Mouse (Mus musculus) hematopoietic stem cell, adult 5-6 weeks (primary cell): ENCODE results near the gene Epn2. TPM values are rescaled to one million over a fixed set of nuclear protein-coding genes. Genes with fewer than 3 reads are reported as not detected.
A peak's percentile ranks its signal among the peaks of the same experiment; 100 is the strongest.
"Not testable (repeated sequence)": the region's sequence is repeated elsewhere in the genome, so short reads cannot be mapped to it uniquely, and the experiment has no call there.

Experiments used
- ATAC-seq, 2 experiments: fragments of 125-278 bp in 1 of 2; replicated peaks in 1 of 2; 2 replicates each; pipeline ENCODE4 v1.8.0; 2016 to 2017; ENCODE audit warnings: inconsistent platforms in 2 of 2, mild to moderate bottlenecking in 2 of 2, moderate number of reproducible peaks in 2 of 2, low read depth in 1 of 2, moderate TSS enrichment in 1 of 2; ENCODE audit not compliant: low FRiP score in 2 of 2, poor library complexity in 2 of 2, severe bottlenecking in 2 of 2, insufficient read depth in 1 of 2, low TSS enrichment in 1 of 2
- total RNA-seq: library from RNA; stranded (forward); fragments of 172-1452, 232-1000 nt; gene quantifications from 2 replicates; pipeline ENCODE4 v1.2.3, GENCODE M21; 2017

The Epn2 gene
- total RNA-seq, 1 experiment from 2014 or later: not detected

- ATAC-seq: no peak
Measured at GRCm38 (mm10) chr11:61601465-61601864, 22.0 kb upstream of the Epn2 start.

GRCm38 (mm10) chr11:61598367-61598766 is 18.9 kb upstream of the Epn2 start:
- no peak for ATAC-seq

GRCm38 (mm10) chr11:61597471-61597870 is 18.0 kb upstream of the Epn2 start:
- no peak; a peak in 1 of 4 replicates for ATAC-seq

- no peak for ATAC-seq
Measured at GRCm38 (mm10) chr11:61593069-61593468, 13.6 kb upstream of the Epn2 start.

- no peak for ATAC-seq
Measured at GRCm38 (mm10) chr11:61592061-61592460, 12.6 kb upstream of the Epn2 start.

- no peak for ATAC-seq
Measured at GRCm38 (mm10) chr11:61590516-61591213, 11.2 kb upstream of the Epn2 start.

- no peak for ATAC-seq
Measured at GRCm38 (mm10) chr11:61585421-61585820, 5.9 kb upstream of the Epn2 start.

- ATAC-seq: no peak
Measured at GRCm38 (mm10) chr11:61584830-61585229, 5.3 kb upstream of the Epn2 start.

GRCm38 (mm10) chr11:61584096-61584495 is 4.6 kb upstream of the Epn2 start:
- no peak for ATAC-seq

GRCm38 (mm10) chr11:61582808-61583207 is 3.3 kb upstream of the Epn2 start:
- not testable (repeated sequence) for ATAC-seq

GRCm38 (mm10) chr11:61579878-61580381 is 443 bp upstream of the Epn2 start:
- ATAC-seq: no peak

- no peak for ATAC-seq
Measured at GRCm38 (mm10) chr11:61578541-61578982, 925 bp downstream of the Epn2 start.

GRCm38 (mm10) chr11:61577991-61578390 is 1.5 kb downstream of the Epn2 start:
- no peak for ATAC-seq

- ATAC-seq: no peak
Measured at GRCm38 (mm10) chr11:61577349-61577748, 2.1 kb downstream of the Epn2 start.

- ATAC-seq: no peak
Measured at GRCm38 (mm10) chr11:61573266-61573665, 6.2 kb downstream of the Epn2 start.

- ATAC-seq: no peak
Measured at GRCm38 (mm10) chr11:61571225-61571624, 8.3 kb downstream of the Epn2 start.

- ATAC-seq: no peak
Measured at GRCm38 (mm10) chr11:61569671-61570070, 9.8 kb downstream of the Epn2 start.

- no peak for ATAC-seq
Measured at GRCm38 (mm10) chr11:61564566-61564965, 14.9 kb downstream of the Epn2 start.

GRCm38 (mm10) chr11:61563939-61564338 is 15.5 kb downstream of the Epn2 start:
- peak; percentile 75 to 84 for ATAC-seq
